Comparison of ENCODE assay signal across 11 mouse cellular contexts in the genomic region with DNA sequence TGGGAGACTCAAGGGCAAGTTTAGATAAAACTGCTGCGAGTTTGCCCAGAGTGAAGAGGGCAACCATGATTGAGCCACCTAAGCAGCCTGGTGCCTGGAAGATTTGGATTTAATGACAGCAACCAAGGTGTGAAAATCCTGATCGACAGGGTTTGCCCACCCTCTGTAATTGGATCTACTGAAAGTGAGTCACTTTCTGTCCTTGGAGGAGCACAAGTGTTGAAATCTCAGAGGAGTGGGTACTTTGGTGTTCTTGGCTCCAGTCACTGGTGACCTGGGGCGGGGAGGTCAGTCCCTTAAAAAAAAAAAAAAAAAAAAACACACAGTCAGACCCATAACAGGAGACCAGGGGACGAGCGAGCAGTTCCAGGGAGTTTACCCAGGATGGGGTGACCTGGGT.
"Had no signal": no experiment of that assay in that cellular context is flagged by ENCODE, and none has a peak within 500 bp of the region (broad histone marks: within the 10 kb centered on the region; RNA-seq: fewer than 3 reads in every experiment).

No protein-coding gene starts in this region.

- H3K27ac ChIP-seq: left cerebral cortex, adult 2 months; limb, embryonic 10.5 days; liver, embryonic 15.5 days; midbrain, embryonic 10.5 days; neural tube, embryonic 12.5 days had no signal

- DNase-seq: kidney, adult 18-20 months; kidney, postnatal 10 days; midbrain, embryonic 14.5 days; spleen, adult 18-20 months; thymus, adult 2 months; thymus, postnatal 25 days had no signal

- H3K4me3 ChIP-seq: left cerebral cortex, adult 2 months; limb, embryonic 10.5 days; liver, embryonic 15.5 days; midbrain, embryonic 10.5 days; neural tube, embryonic 12.5 days had no signal
